Mouse (Mus musculus): ENCODE measurements around the gene Rfc2. TPM values are rescaled to one million over a fixed set of nuclear protein-coding genes. Genes with fewer than 3 reads are reported as not detected.

The Rfc2 gene
- polyA plus RNA-seq (2012; fragmentation: generic; extraction: Trizol), result 69.3 TPM

GRCm38 (mm10) chr5:134581146-134581545 is at the start of gene Rfc2:
Gene Rfc2 (plus strand): TSS chr5:134581366.
- peak within 1 kb of the TSS; percentile 16 for H3ac ChIP-seq (ENCODE audit: control insufficient read depth, insufficient read length)
- H3K36me3 ChIP-seq (ENCODE audit: control insufficient read depth, insufficient read depth), result no peaks in the 10 kb centered on the region
- TF ChIP-seq REST (IDR thresholded peaks at IDR 0.05; ENCODE audit: insufficient read depth, insufficient read length) (no peak), POLR2AphosphoS2 (IDR thresholded peaks at IDR 0.05; ENCODE audit: insufficient read length, low read depth) (no peak), CEBPB (IDR thresholded peaks at IDR 0.05; ENCODE audit: insufficient read depth, poor library complexity, severe bottlenecking) (no peak)
- H3K4me3 ChIP-seq, result peak within 1 kb of the TSS; percentile 49
- H3K27me3 ChIP-seq (ENCODE audit: control insufficient read depth, insufficient read depth, insufficient read length), result no peaks in the 10 kb centered on the region
- H3K4me2 ChIP-seq (ENCODE audit: low read depth), result no peak within 1 kb of the TSS
- peaks cover 13% of the 10 kb centered on the region for H3K79me2 ChIP-seq (ENCODE audit: control insufficient read depth, insufficient read depth)

- TF ChIP-seq MYOD1 (IDR thresholded peaks at IDR 0.05; ENCODE audit: control insufficient read depth in 1 of 3, insufficient read length in 2 of 3, low read depth in 2 of 3) (no peak), SRF (IDR thresholded peaks at IDR 0.05; ENCODE audit: control insufficient read depth, insufficient read length, low read depth) (no peak), E2F4 (IDR thresholded peaks at IDR 0.05; ENCODE audit: insufficient read depth) (no peak), TCF12 (IDR thresholded peaks at IDR 0.05; ENCODE audit: insufficient read depth, poor library complexity, severe bottlenecking) (no peak), CEBPB (IDR thresholded peaks at IDR 0.05; ENCODE audit: insufficient read depth, poor library complexity, severe bottlenecking) (no peak), TCF3 (IDR thresholded peaks at IDR 0.05; ENCODE audit: insufficient read length, low read depth) (no peak)
- Histone ChIP-seq H3K36me3 (ENCODE audit: control insufficient read depth, insufficient read depth) (no peaks in the 10 kb centered on the region), H3K27me3 (ENCODE audit: control insufficient read depth, insufficient read depth, insufficient read length) (no peaks in the 10 kb centered on the region)
These were observed 49.6 kb upstream of the Rfc2 start for GRCm38 (mm10) chr5:134531585-134531984.

GRCm38 (mm10) chr5:134532417-134532816 is 48.7 kb upstream of the Rfc2 start:
- H3K27me3 ChIP-seq (ENCODE audit: control insufficient read depth, insufficient read depth, insufficient read length), result no peaks in the 10 kb centered on the region
- no peak overlapping the region for H3K4me2 ChIP-seq (ENCODE audit: low read depth)
- H3K36me3 ChIP-seq (ENCODE audit: control insufficient read depth, insufficient read depth), result no peaks in the 10 kb centered on the region
- no peak overlapping the region for H3K4me3 ChIP-seq
- H3K79me2 ChIP-seq (ENCODE audit: control insufficient read depth, insufficient read depth), result no peaks in the 10 kb centered on the region
- no peak overlapping the region for H3ac ChIP-seq (ENCODE audit: control insufficient read depth, insufficient read length)
- TF ChIP-seq TCF3 (IDR thresholded peaks at IDR 0.05; ENCODE audit: insufficient read length, low read depth) (no peak), TCF12 (IDR thresholded peaks at IDR 0.05; ENCODE audit: insufficient read depth, poor library complexity, severe bottlenecking) (no peak), POLR2AphosphoS2 (IDR thresholded peaks at IDR 0.05; ENCODE audit: insufficient read length, low read depth) (no peak), MAX (IDR thresholded peaks at IDR 0.05; ENCODE audit: low read depth) (no peak), E2F4 (IDR thresholded peaks at IDR 0.05; ENCODE audit: insufficient read depth) (no peak), SRF (IDR thresholded peaks at IDR 0.05; ENCODE audit: control insufficient read depth, insufficient read length, low read depth) (no peak), POLR2A (IDR thresholded peaks at IDR 0.05; ENCODE audit: insufficient read length, low read depth) (no peak), MYOD1 (IDR thresholded peaks at IDR 0.05; ENCODE audit: control insufficient read depth in 1 of 3, insufficient read length in 2 of 3, low read depth in 2 of 3) (no peak), CEBPB (IDR thresholded peaks at IDR 0.05; ENCODE audit: insufficient read depth, poor library complexity, severe bottlenecking) (no peak), USF1 (IDR thresholded peaks at IDR 0.05; ENCODE audit: low read depth) (no peak), MYOG (IDR thresholded peaks at IDR 0.05; ENCODE audit: control insufficient read depth in 1 of 3, insufficient read depth in 1 of 3, insufficient read length in 2 of 3, low read depth in 2 of 3) (no peak), REST (IDR thresholded peaks at IDR 0.05; ENCODE audit: insufficient read depth, insufficient read length) (no peak)

More at GRCm38 (mm10) chr5:134531585-134531984, 49.6 kb upstream of the Rfc2 start:
- H3ac ChIP-seq (ENCODE audit: control insufficient read depth, insufficient read length), result no peak overlapping the region
- H3K4me3 ChIP-seq, result no peak overlapping the region
- H3K4me2 ChIP-seq (ENCODE audit: low read depth), result no peak overlapping the region
- no peaks in the 10 kb centered on the region for H3K79me2 ChIP-seq (ENCODE audit: control insufficient read depth, insufficient read depth)

GRCm38 (mm10) chr5:134536036-134536435 is 45.1 kb upstream of the Rfc2 start:
- no peaks in the 10 kb centered on the region for H3K36me3 ChIP-seq (ENCODE audit: control insufficient read depth, insufficient read depth)
- H3K4me3 ChIP-seq, result no peak overlapping the region
- H3ac ChIP-seq (ENCODE audit: control insufficient read depth, insufficient read length), result no peak overlapping the region
- H3K79me2 ChIP-seq (ENCODE audit: control insufficient read depth, insufficient read depth), result peaks cover 6% of the 10 kb centered on the region
- no peaks in the 10 kb centered on the region for H3K27me3 ChIP-seq (ENCODE audit: control insufficient read depth, insufficient read depth, insufficient read length)
- TF ChIP-seq CEBPB (IDR thresholded peaks at IDR 0.05; ENCODE audit: insufficient read depth, poor library complexity, severe bottlenecking) (no peak), SRF (IDR thresholded peaks at IDR 0.05; ENCODE audit: control insufficient read depth, insufficient read length, low read depth) (no peak), E2F4 (IDR thresholded peaks at IDR 0.05; ENCODE audit: insufficient read depth) (no peak), MAX (IDR thresholded peaks at IDR 0.05; ENCODE audit: low read depth) (no peak), MYOG (IDR thresholded peaks at IDR 0.05; ENCODE audit: control insufficient read depth in 1 of 3, insufficient read depth in 1 of 3, insufficient read length in 2 of 3, low read depth in 2 of 3) (no peak), TCF12 (IDR thresholded peaks at IDR 0.05; ENCODE audit: insufficient read depth, poor library complexity, severe bottlenecking) (no peak), TCF3 (IDR thresholded peaks at IDR 0.05; ENCODE audit: insufficient read length, low read depth) (no peak), MYOD1 (IDR thresholded peaks at IDR 0.05; ENCODE audit: control insufficient read depth in 1 of 3, insufficient read length in 2 of 3, low read depth in 2 of 3) (no peak), POLR2A (IDR thresholded peaks at IDR 0.05; ENCODE audit: insufficient read length, low read depth) (no peak), USF1 (IDR thresholded peaks at IDR 0.05; ENCODE audit: low read depth) (no peak), POLR2AphosphoS2 (IDR thresholded peaks at IDR 0.05; ENCODE audit: insufficient read length, low read depth) (no peak), REST (IDR thresholded peaks at IDR 0.05; ENCODE audit: insufficient read depth, insufficient read length) (no peak)
- no peak overlapping the region for H3K4me2 ChIP-seq (ENCODE audit: low read depth)

GRCm38 (mm10) chr5:134539891-134540290 is 41.3 kb upstream of the Rfc2 start:
- no peak overlapping the region for H3K4me3 ChIP-seq
- no peaks in the 10 kb centered on the region for H3K36me3 ChIP-seq (ENCODE audit: control insufficient read depth, insufficient read depth)
- no peaks in the 10 kb centered on the region for H3K27me3 ChIP-seq (ENCODE audit: control insufficient read depth, insufficient read depth, insufficient read length)
- H3K79me2 ChIP-seq (ENCODE audit: control insufficient read depth, insufficient read depth), result peaks cover 6% of the 10 kb centered on the region
- peak; percentile 25 for TF ChIP-seq POLR2A (IDR thresholded peaks at IDR 0.05; ENCODE audit: insufficient read length, low read depth)
- no peak for TF ChIP-seq MYOG (IDR thresholded peaks at IDR 0.05; ENCODE audit: control insufficient read depth in 1 of 3, insufficient read depth in 1 of 3, insufficient read length in 2 of 3, low read depth in 2 of 3)
- peak overlapping the region; percentile 59 for H3K4me2 ChIP-seq (ENCODE audit: low read depth)
- H3ac ChIP-seq (ENCODE audit: control insufficient read depth, insufficient read length), result no peak overlapping the region
